Mouse (Mus musculus): ENCODE data around the gene Dpagt1.

- TF ChIP-seq CTCF (IDR thresholded peaks at IDR 0.05; ENCODE audit: borderline replicate concordance, control insufficient read depth, extremely low read depth, insufficient read depth, low read length, poor library complexity): no peak
- no peak for TF ChIP-seq POLR2A (IDR thresholded peaks at IDR 0.05; ENCODE audit: control insufficient read depth, extremely low read depth, insufficient read depth, low read length, poor library complexity)
These were observed 38.3 kb upstream of the Dpagt1 start for GRCm38 (mm10) chr9:44287401-44288075.
